Mouse (Mus musculus) ES-Bruce4 (cell line): ENCODE measurements at regions not wholly inside any gene's neighbourhood (a gene's known extent, or its start where the extent isn't known, plus 50 kb on each side); places are given as distances from the start of the nearest gene placed in this dataset.

Experiments
- CTCF ChIP-seq: IDR thresholded peaks from one replicate; pipeline ENCODE4 v1.8.1; 2011; ENCODE audit warnings: low read depth, low read length
- EP300 ChIP-seq: IDR thresholded peaks from 2 replicates; pipeline ENCODE4 v1.6.1; 2011; ENCODE audit warnings: low read depth, low read length; ENCODE audit not compliant: insufficient read depth
- POLR2A ChIP-seq: IDR thresholded peaks from one replicate; pipeline ENCODE4 v1.8.1; 2011; ENCODE audit warnings: low read length; ENCODE audit not compliant: insufficient read depth

GRCm38 (mm10) chr6:99984057-99984855, 258.1 kb upstream of the Prok2 start:
- TF ChIP-seq CTCF (no peak), POLR2A (no peak), EP300 (no peak)
